Mouse (Mus musculus) limb, embryonic 11.5 days (tissue): ENCODE results near the gene Erich4. TPM values are rescaled to one million over a fixed set of nuclear protein-coding genes. Genes with fewer than 3 reads are reported as not detected.

Experiments
- ATAC-seq: fragments of 200-750 bp; cut with Nextera tagmentation; 2 replicates; pipeline ENCODE4 v1.8.0; 2017; ENCODE audit warnings: low read depth; ENCODE audit not compliant: insufficient number of reproducible peaks, low FRiP score, low TSS enrichment
- DNase-seq: peaks from one replicate; pipeline ENCODE4 v3.0.0-alpha.2; 2015; ENCODE audit warnings: low spot score
- H3K27ac ChIP-seq: fragments of 300-500 bp; sonication (generic); replicated peaks from 2 replicates; pipeline ENCODE4 v1.5.1; 2014; ENCODE audit warnings: low read depth, mild to moderate bottlenecking, low read length
- H3K27me3 ChIP-seq: fragments of 300-500 bp; sonication (generic); 2 replicates; pipeline ENCODE4 v1.6.1; 2014; ENCODE audit warnings: mild to moderate bottlenecking, low read length, mixed read lengths; ENCODE audit not compliant: control insufficient read depth, insufficient read depth
- H3K36me3 ChIP-seq: fragments of 300-500 bp; sonication (generic); 2 replicates; pipeline ENCODE4 v1.6.1; 2014; ENCODE audit warnings: mild to moderate bottlenecking, low read length, moderate library complexity, mixed read lengths; ENCODE audit not compliant: control insufficient read depth, insufficient read depth
- H3K4me1 ChIP-seq: fragments of 300-500 bp; sonication (generic); 2 replicates; pipeline ENCODE4 v1.6.1; 2014; ENCODE audit warnings: low read length, mixed read lengths; ENCODE audit not compliant: control insufficient read depth, insufficient read depth
- H3K4me2 ChIP-seq: fragments of 300-500 bp; sonication (generic); 2 replicates; pipeline ENCODE4 v1.6.1; 2014; ENCODE audit warnings: low read depth, mild to moderate bottlenecking, moderate library complexity; ENCODE audit not compliant: severe bottlenecking
- H3K4me3 ChIP-seq: fragments of 300-500 bp; sonication (generic); 2 replicates; pipeline ENCODE4 v1.5.1; 2014; ENCODE audit warnings: low read depth, low read length
- H3K9ac ChIP-seq: fragments of 300-500 bp; sonication (generic); 2 replicates; pipeline ENCODE4 v1.6.1; 2014; ENCODE audit warnings: mild to moderate bottlenecking, low read length
- H3K9me3 ChIP-seq: fragments of 300-500 bp; sonication (generic); 2 replicates; pipeline ENCODE4 v1.6.1; 2016; ENCODE audit warnings: low read length; ENCODE audit not compliant: control insufficient read depth
- WGBS: fragments of 180-500 bp; shearing (Covaris S2); extraction: QIAGEN DNeasy Blood & Tissue Kit; methylation state at CpG from one replicate; pipeline ENCODE4 v1.1.7; 2014; 5-methylcytosine and 5-hydroxymethylcytosine counted together
- polyA plus RNA-seq: library from polyadenylated mRNA; unstranded; fragments of >200 nt; fragmentation: Nextera tagmentation; extraction: Ambion mirVana; gene quantifications from 2 replicates; pipeline ENCODE4 v1.2.1, GENCODE M21; 2014

Erich4 gene
- polyA plus RNA-seq, 1 experiment from 2014 or later, result not detected

DNA sequence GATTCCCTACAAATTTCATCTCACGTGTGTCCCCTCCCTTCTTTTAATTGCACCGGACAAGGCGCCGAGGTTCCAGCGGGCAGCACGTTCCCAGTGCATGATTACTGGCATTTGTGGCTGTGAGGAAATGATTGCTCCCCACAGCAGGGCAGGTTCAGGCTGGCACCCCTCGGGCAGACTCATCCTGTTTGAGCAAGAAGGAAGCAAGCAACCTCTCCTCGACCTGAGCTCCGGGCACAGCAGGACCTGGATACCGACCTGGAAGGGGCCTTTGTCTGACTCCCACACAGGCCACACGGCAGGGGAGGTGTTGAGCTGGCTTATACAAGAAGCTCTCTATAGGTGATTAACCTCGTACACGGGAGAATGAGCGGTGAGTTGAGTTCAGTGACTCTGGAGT is 29.4 kb upstream of the Erich4 start:
- no peaks in the 10 kb centered on the region for H3K4me1 ChIP-seq
- H3K9ac ChIP-seq, result no peak overlapping the region
- DNase-seq (no peak), ATAC-seq (no peak)
- no peaks in the 10 kb centered on the region for H3K36me3 ChIP-seq
- H3K4me3 ChIP-seq, result no peak overlapping the region
- H3K9me3 ChIP-seq, result no peaks in the 10 kb centered on the region
- no peak overlapping the region for H3K27ac ChIP-seq
- no peak overlapping the region for H3K4me2 ChIP-seq
- 71% methylated on average over 14 of the region's 14 CpGs for WGBS
- H3K27me3 ChIP-seq, result no peaks in the 10 kb centered on the region

GRCm38 (mm10) chr7:25644631-25645030 is 28.9 kb upstream of the Erich4 start:
- no peak for DNase-seq
- no peaks in the 10 kb centered on the region for H3K9me3 ChIP-seq
- H3K4me1 ChIP-seq, result no peaks in the 10 kb centered on the region
- no peak overlapping the region for H3K4me2 ChIP-seq
- no peak overlapping the region for H3K9ac ChIP-seq
- no peaks in the 10 kb centered on the region for H3K27me3 ChIP-seq
- no peaks in the 10 kb centered on the region for H3K36me3 ChIP-seq
- H3K4me3 ChIP-seq, result no peak overlapping the region
- H3K27ac ChIP-seq, result no peak overlapping the region
- ATAC-seq, result no peak
- 80% methylated on average over 4 of the region's 4 CpGs for WGBS

DNA sequence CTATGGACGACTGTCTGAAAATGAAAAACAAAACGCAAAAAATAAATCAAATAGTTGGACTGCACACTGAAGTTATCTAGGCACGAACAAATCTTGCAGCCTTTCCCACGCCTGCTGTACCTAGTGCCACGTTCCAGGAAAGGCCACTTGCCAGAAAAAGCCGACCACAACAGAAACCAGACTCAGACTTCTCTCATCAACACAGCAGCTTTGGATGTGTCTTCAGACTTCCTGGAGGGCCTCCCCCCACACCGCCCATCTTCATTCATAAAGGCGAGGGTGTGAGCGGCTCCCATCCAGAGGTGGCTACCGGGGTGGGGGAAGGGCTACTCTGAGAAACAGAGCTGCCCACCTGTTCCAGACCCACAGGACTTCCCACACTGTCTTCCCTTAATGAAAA is 28.4 kb upstream of the Erich4 start:
- 85% methylated on average over 10 of the region's 10 CpGs for WGBS
- ATAC-seq (no peak), DNase-seq (no peak)
- Histone ChIP-seq H3K4me3 (no peak overlapping the region), H3K27me3 (no peaks in the 10 kb centered on the region), H3K9me3 (no peaks in the 10 kb centered on the region), H3K4me2 (no peak overlapping the region), H3K9ac (no peak overlapping the region), H3K4me1 (no peaks in the 10 kb centered on the region), H3K36me3 (no peaks in the 10 kb centered on the region), H3K27ac (no peak overlapping the region)

DNA sequence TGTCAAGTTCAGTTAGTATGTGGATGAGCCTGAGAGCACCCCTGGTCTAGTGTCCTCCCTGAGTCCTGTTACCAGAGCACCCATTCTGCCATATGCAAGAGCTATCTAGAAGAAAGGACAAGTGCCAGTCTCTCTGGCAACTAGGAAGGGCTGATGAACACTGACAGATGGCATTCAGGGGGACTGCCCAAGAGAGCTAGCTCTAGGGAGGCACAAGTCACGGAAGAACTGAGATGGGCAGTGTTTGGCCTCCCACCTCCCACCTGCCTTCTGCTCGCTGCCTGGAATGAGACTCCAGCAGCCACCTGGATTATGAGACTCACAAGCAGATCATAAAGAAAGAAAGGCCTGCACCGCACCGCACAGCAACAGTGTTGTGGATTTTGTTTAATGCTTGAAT is 24.1 kb upstream of the Erich4 start:
- no peaks in the 10 kb centered on the region for H3K4me1 ChIP-seq
- no peak overlapping the region for H3K9ac ChIP-seq
- H3K4me2 ChIP-seq, result no peak overlapping the region
- H3K36me3 ChIP-seq, result no peaks in the 10 kb centered on the region
- no peak overlapping the region for H3K27ac ChIP-seq
- 96% methylated on average over 4 of the region's 4 CpGs for WGBS
- H3K27me3 ChIP-seq, result no peaks in the 10 kb centered on the region
- no peak for ATAC-seq
- H3K9me3 ChIP-seq, result no peaks in the 10 kb centered on the region
- H3K4me3 ChIP-seq, result no peak overlapping the region
- no peak for DNase-seq

DNA sequence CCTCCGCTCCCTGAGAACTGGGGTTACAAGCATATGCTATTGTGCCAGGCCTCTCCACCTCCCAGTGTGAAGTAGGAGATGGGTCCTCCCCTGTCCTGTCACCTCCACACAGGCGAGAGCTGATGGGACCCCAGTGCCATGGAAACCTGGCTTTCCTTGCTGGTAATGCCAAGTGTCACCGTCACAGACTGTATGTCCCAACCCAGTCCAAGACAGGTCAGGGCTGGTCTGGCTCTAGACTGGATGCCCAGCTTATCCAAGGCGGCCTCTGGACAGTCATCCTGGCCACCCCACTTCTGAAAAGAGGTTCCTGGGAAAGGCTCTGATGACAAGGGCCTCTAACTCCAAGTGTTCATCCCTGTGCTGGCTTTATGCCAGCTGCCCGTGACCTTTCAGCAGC is 21.4 kb upstream of the Erich4 start:
- DNase-seq, result no peak
- WGBS, result 88% methylated on average over 5 of the region's 5 CpGs
- Histone ChIP-seq H3K4me3 (no peak overlapping the region), H3K36me3 (no peaks in the 10 kb centered on the region), H3K27me3 (no peaks in the 10 kb centered on the region), H3K4me2 (no peak overlapping the region), H3K9me3 (no peaks in the 10 kb centered on the region), H3K27ac (no peak overlapping the region), H3K9ac (no peak overlapping the region), H3K4me1 (no peaks in the 10 kb centered on the region)
- no peak for ATAC-seq

GRCm38 (mm10) chr7:25636373-25636772 is 20.7 kb upstream of the Erich4 start:
- no peak overlapping the region for H3K9ac ChIP-seq
- WGBS, result 37% methylated on average over 3 of the region's 3 CpGs
- ATAC-seq, result no peak
- no peaks in the 10 kb centered on the region for H3K9me3 ChIP-seq
- H3K4me1 ChIP-seq, result no peaks in the 10 kb centered on the region
- no peak overlapping the region for H3K4me3 ChIP-seq
- H3K36me3 ChIP-seq, result no peaks in the 10 kb centered on the region; the same call in 1 of the 2 replicates
- no peak overlapping the region for H3K4me2 ChIP-seq
- no peak overlapping the region for H3K27ac ChIP-seq
- H3K27me3 ChIP-seq, result no peaks in the 10 kb centered on the region
- DNase-seq, result no peak

GRCm38 (mm10) chr7:25632679-25633078 is 17.0 kb upstream of the Erich4 start:
- no peak overlapping the region for H3K27ac ChIP-seq
- DNase-seq (no peak), ATAC-seq (no peak)
- 91% methylated on average over 5 of the region's 5 CpGs for WGBS
- H3K36me3 ChIP-seq, result peaks cover 3% of the 10 kb centered on the region; the same call in 1 of the 2 replicates
- H3K4me1 ChIP-seq, result no peaks in the 10 kb centered on the region
- no peak overlapping the region for H3K9ac ChIP-seq
- H3K9me3 ChIP-seq, result no peaks in the 10 kb centered on the region
- no peaks in the 10 kb centered on the region for H3K27me3 ChIP-seq
- H3K4me2 ChIP-seq, result no peak overlapping the region
- no peak overlapping the region for H3K4me3 ChIP-seq

GRCm38 (mm10) chr7:25628323-25628620 is 12.6 kb upstream of the Erich4 start:
- H3K4me1 ChIP-seq, result 0 out of 2 replicates have a peak, but pooled peaks cover 2% of the 10 kb centered on the region
- H3K9ac ChIP-seq, result no peak overlapping the region
- no peaks in the 10 kb centered on the region for H3K9me3 ChIP-seq
- DNase-seq (no peak), ATAC-seq (no peak)
- H3K27ac ChIP-seq, result no peak overlapping the region
- H3K4me2 ChIP-seq, result no peak overlapping the region
- peaks cover 3% of the 10 kb centered on the region; the same call in 1 of the 2 replicates for H3K36me3 ChIP-seq
- H3K4me3 ChIP-seq, result no peak overlapping the region
- H3K27me3 ChIP-seq, result no peaks in the 10 kb centered on the region
- WGBS, result 65% methylated on average over 8 of the region's 8 CpGs
